Mouse (Mus musculus) cerebellum, postnatal 10 days (tissue): ENCODE measurements around the gene Atxn7l1.
A peak's percentile ranks its signal among the peaks of the same experiment; 100 is the strongest.

Source experiments
- DNase-seq, 2 experiments: peaks; one replicate each; pipeline ENCODE4 v3.0.0; 2021; ENCODE audit warnings: mixed read lengths in 2 of 2

The Atxn7l1 gene

GRCm38 (mm10) chr12:33388842-33389241 is 241.3 kb downstream of the Atxn7l1 start:
- peak; percentile 83 to 87 for DNase-seq

GRCm38 (mm10) chr12:33390844-33391560 is 243.5 kb downstream of the Atxn7l1 start:
- DNase-seq, result no peak

- peak; percentile 69 to 76 for DNase-seq
Measured at GRCm38 (mm10) chr12:33394804-33395623, 247.5 kb downstream of the Atxn7l1 start, which contains the start of gene Efcab10. TSS of gene Efcab10 (plus strand) at chr12:33394854.

- no peak for DNase-seq
Measured at GRCm38 (mm10) chr12:33403265-33403693, 255.8 kb downstream of the Atxn7l1 start.

- DNase-seq, result no peak
Measured at GRCm38 (mm10) chr12:33404996-33405395, 257.5 kb downstream of the Atxn7l1 start.

- DNase-seq, result no peak
Measured at GRCm38 (mm10) chr12:33405398-33406026, 258.0 kb downstream of the Atxn7l1 start.

- DNase-seq, result peak in 1 of 2 experiments; percentile 50
Measured at GRCm38 (mm10) chr12:33411580-33412151, 264.2 kb downstream of the Atxn7l1 start.
